Mouse (Mus musculus) forebrain, postnatal 0 days (tissue): ENCODE data around the gene Sfpq. TPM values are rescaled to one million over a fixed set of nuclear protein-coding genes. Genes with fewer than 3 reads are reported as not detected.
A peak's percentile ranks its signal among the peaks of the same experiment; 100 is the strongest.
"Not testable (repeated sequence)": the region's sequence is repeated elsewhere in the genome, so short reads cannot be mapped to it uniquely, and the experiment has no call there.

Experiments used
- ATAC-seq: fragments of 200-750 bp; cut with Nextera tagmentation; 2 replicates; pipeline ENCODE4 v1.8.0; 2017; ENCODE audit warnings: mild to moderate bottlenecking, moderate library complexity
- DNase-seq: peaks from one replicate; pipeline ENCODE4 v3.0.0-alpha.2; 2015
- H3K27ac ChIP-seq: fragments of 300-500 bp; sonication (generic); 2 replicates; pipeline ENCODE4 v1.5.1; 2014; ENCODE audit warnings: low read depth, mild to moderate bottlenecking, antibody characterized with exemption, low read length, moderate library complexity, mixed read lengths
- H3K27me3 ChIP-seq: fragments of 300-500 bp; sonication (generic); 2 replicates; pipeline ENCODE4 v1.6.1; 2014; ENCODE audit warnings: mild to moderate bottlenecking, low read length, mixed read lengths; ENCODE audit not compliant: insufficient read depth
- H3K36me3 ChIP-seq: fragments of 300-500 bp; sonication (generic); 2 replicates; pipeline ENCODE4 v1.6.1; 2014; ENCODE audit warnings: mild to moderate bottlenecking, moderate library complexity; ENCODE audit not compliant: insufficient read depth
- H3K4me1 ChIP-seq: fragments of 300-500 bp; sonication (generic); 2 replicates; pipeline ENCODE4 v1.6.1; 2014; ENCODE audit warnings: antibody characterized with exemption; ENCODE audit not compliant: insufficient read depth
- H3K4me2 ChIP-seq: fragments of 300-500 bp; sonication (generic); 2 replicates; pipeline ENCODE4 v1.6.1; 2014; ENCODE audit warnings: low read depth, mild to moderate bottlenecking, moderate library complexity
- H3K4me3 ChIP-seq: fragments of 300-500 bp; sonication (generic); 2 replicates; pipeline ENCODE4 v1.5.1; 2014; ENCODE audit warnings: low read depth, low read length, mixed read lengths
- H3K9ac ChIP-seq: fragments of 300-500 bp; sonication (generic); 2 replicates; pipeline ENCODE4 v1.6.1; 2014; ENCODE audit warnings: mild to moderate bottlenecking
- H3K9me3 ChIP-seq: fragments of 300-500 bp; sonication (generic); 2 replicates; pipeline ENCODE4 v1.6.1; 2016; ENCODE audit warnings: low read length
- CTCF ChIP-seq: sonication (generic); IDR thresholded peaks from 2 replicates; pipeline ENCODE4 v1.5.1; 2016; ENCODE audit warnings: antibody characterized with exemption, control low read depth, low read depth
- whole genome bisulfite sequencing: fragments of 180-500 bp; shearing (Covaris S2); extraction: QIAGEN DNeasy Blood & Tissue Kit; methylation state at CpG from one replicate; pipeline ENCODE4 v1.1.7; 2014; 5-methylcytosine and 5-hydroxymethylcytosine counted together
- polyA plus RNA-seq: library from polyadenylated mRNA; unstranded; fragments of >200 nt; fragmentation: Nextera tagmentation; extraction: Ambion mirVana; gene quantifications from 2 replicates; pipeline ENCODE4 v1.2.1, GENCODE M21; 2015
- total RNA-seq: library from RNA; depleted of rRNA; stranded (reverse); fragments of >200 nt; gene quantifications from 2 replicates; pipeline ENCODE4 v1.2.3, GENCODE M21; 2014

The Sfpq gene
- total and polyA plus RNA-seq, 2 experiments from 2014 or later: 71.1 to 284 TPM

DNA sequence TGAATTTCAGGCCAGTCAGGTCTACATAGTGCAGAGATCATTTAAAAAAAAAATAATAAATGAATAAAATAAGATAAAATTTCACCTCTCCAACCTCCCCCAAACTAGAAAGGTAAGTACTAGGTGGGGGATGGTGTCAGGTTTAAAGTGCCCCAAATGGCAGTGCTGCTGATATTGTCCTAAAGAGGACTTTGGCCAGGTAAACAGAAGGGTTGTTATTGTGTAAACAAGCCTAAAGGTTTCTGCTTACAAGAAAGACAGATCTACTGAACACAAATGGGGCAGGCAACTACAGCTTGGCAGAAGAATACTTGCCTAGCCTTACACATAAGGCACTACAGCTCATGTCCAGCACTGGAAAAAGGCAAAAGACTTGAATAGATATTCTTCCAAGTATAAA lies 30.6 kb upstream of the Sfpq start:
- Histone ChIP-seq H3K9me3 (no peaks in the 10 kb centered on the region), H3K4me3 (no peak overlapping the region), H3K4me2 (no peak overlapping the region), H3K27me3 (no peaks in the 10 kb centered on the region), H3K9ac (no peak overlapping the region), H3K27ac (no peak overlapping the region), H3K4me1 (no peaks in the 10 kb centered on the region), H3K36me3 (no peaks in the 10 kb centered on the region)
- TF ChIP-seq CTCF: no peak
- DNase-seq (no peak), ATAC-seq (no peak)

DNA sequence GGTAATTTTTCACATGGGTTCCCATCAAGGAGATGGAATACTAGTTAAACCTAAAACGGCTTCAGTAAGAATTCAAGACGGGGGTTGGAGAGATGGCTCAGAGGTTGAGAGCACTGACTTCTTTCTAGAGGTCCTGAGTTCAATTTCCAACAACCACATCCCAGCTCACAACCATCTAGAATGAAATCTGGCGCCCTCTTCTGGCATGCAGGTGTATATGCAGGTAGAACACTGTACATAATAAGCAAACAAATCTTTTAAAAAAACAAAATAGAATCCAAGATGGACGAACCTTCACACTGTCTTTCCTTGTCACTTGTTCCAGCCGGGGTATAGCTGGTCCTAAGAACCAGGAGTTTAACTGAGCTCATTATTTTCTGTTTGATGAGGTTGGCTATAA lies 28.8 kb upstream of the Sfpq start:
- Histone ChIP-seq H3K9me3 (no peaks in the 10 kb centered on the region), H3K27ac (no peak overlapping the region), H3K36me3 (no peaks in the 10 kb centered on the region), H3K4me3 (no peak overlapping the region), H3K4me2 (no peak overlapping the region), H3K27me3 (no peaks in the 10 kb centered on the region), H3K9ac (no peak overlapping the region), H3K4me1 (no peaks in the 10 kb centered on the region)
- 66% methylated on average over 5 of the region's 5 CpGs for WGBS
- DNase-seq (no peak), ATAC-seq (no peak)
- peak; percentile 23; the same call in 1 of the 2 replicates for TF ChIP-seq CTCF

DNA sequence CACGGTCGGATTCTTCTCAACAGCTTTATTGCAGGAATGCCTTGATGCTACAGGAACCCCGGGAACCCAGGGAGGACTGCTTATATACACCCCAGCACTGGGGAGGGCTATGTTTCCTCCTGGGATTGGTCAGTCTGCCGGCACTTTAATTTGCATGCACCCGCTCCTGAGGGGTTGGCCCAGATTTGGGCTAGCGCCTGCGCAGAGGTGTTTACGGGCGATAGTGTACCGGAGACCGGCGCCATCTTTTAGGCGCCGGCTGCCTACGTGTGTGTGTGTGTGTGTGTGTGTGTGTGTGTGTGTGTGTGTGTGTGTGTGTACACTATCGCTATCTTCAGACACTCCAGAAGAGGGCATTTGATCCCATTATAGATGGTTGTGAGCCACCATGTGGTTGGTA lies 21.8 kb upstream of the Sfpq start:
- H3K9me3 ChIP-seq, H3K27me3 ChIP-seq, H3K4me2 ChIP-seq, H3K4me3 ChIP-seq, H3K27ac ChIP-seq, H3K4me1 ChIP-seq, DNase-seq, ATAC-seq, H3K36me3 ChIP-seq, H3K9ac ChIP-seq: not testable (repeated sequence)
- 97% methylated on average over 16 of the region's 16 CpGs for WGBS

DNA sequence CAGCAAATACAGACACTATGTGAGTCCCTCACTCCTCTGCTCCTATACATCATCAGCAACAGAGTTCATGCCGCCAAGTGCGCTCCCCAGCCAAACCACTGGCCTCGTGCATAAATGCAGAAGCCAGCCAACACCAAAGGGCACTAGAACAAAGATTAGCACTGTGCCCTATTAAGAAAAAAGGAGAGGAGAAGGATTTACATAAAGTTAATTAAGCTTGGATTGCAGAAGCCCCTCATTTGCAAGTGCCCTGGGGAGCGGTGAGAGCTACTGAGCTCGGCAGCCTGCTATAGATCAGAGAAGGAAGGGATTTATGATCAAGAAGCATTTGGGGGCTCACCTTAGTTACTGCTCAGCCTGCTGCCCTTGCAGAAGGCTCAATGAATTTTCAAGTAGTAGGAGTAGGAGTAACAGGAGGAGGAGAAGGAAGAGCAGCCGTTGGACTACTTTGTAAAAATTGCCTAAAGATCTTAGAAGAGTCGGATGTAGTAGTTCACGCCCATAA lies 20.5 kb upstream of the Sfpq start:
- no peaks in the 10 kb centered on the region for H3K9me3 ChIP-seq
- H3K27ac ChIP-seq: no peak overlapping the region
- H3K4me3 ChIP-seq: no peak overlapping the region
- WGBS: 20% methylated on average over 8 of the region's 8 CpGs
- no peak for DNase-seq
- no peak for TF ChIP-seq CTCF
- H3K27me3 ChIP-seq: no peaks in the 10 kb centered on the region
- no peak overlapping the region for H3K4me2 ChIP-seq
- no peak overlapping the region for H3K9ac ChIP-seq
- ATAC-seq: no peak
- no peaks in the 10 kb centered on the region for H3K36me3 ChIP-seq
- peaks cover 7% of the 10 kb centered on the region; the same call in 1 of the 2 replicates for H3K4me1 ChIP-seq

DNA sequence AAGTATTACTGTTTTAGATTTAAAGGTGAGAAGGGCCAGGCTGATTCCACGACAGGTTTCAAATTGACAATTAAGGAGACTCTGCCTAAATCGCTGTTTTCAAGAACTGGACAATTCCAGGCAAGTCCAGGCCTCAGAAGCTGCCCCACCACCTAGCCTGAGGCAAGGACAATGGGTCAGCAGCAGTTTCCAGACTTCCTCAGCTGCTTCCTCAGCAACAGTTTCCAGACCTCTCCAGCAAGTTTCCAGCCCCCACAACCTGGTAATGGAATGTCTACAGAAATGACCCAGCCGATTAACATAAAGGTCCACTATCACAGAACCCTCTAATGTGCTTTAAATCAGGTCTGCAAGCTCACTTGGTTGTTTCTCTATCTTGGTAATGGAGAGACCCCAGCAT lies 16.7 kb upstream of the Sfpq start:
- Histone ChIP-seq H3K4me1 (peaks cover 7% of the 10 kb centered on the region; the same call in 1 of the 2 replicates), H3K27ac (no peak overlapping the region), H3K9ac (no peak overlapping the region), H3K9me3 (no peaks in the 10 kb centered on the region), H3K27me3 (no peaks in the 10 kb centered on the region), H3K4me3 (no peak overlapping the region), H3K4me2 (no peak overlapping the region), H3K36me3 (no peaks in the 10 kb centered on the region)
- 73% methylated on average over 3 of the region's 3 CpGs for WGBS
- TF ChIP-seq CTCF: no peak
- ATAC-seq (no peak), DNase-seq (no peak)

DNA sequence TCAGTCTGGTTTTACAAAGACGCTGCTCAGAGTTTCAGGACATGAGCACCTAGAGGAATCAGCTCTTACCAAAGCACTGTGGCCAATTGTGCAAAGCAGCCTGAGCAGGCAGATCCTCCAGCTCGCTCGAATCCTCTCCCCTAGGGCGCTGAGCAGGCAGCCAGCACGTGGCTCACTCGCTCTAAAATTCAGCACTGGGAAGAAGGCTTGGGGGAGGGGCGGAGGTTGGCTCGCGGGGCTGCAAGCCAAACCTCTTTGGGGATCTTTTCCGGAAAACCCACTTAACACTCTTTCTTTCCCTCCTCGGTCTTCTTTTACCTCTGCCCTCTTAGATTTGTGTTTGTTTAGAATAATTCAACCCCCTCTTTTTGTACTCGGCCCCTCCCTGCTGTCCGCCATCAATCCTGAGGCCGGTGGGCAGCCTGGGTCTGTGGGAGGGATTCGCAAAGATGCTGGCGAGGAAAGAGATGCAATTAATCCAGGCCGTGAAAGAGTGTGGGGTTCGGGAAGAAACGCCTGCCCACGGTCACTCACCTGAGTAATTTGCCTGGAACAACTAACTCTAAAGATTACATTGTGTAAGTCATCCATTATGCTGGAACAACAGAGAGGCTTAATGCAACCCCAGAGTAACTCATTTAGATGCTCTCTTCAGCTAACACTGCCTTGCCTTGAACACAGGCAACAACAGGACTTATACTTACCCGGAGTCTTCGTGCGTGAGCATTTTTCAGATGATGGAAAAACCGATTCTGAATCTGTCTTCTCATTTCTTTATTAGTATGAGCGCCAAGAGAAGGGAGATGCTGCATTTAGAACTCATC lies 15.8 kb upstream of the Sfpq start:
- 8% methylated on average over 25 of the region's 25 CpGs for WGBS
- peak; percentile 95 for ATAC-seq
- DNase-seq: peak; percentile 86
- Histone ChIP-seq H3K4me3 (peak overlapping the region; percentile 30), H3K27ac (peak overlapping the region; percentile 83), H3K9ac (peak overlapping the region; percentile 63), H3K36me3 (no peaks in the 10 kb centered on the region), H3K4me1 (peaks cover 7% of the 10 kb centered on the region; the same call in 1 of the 2 replicates), H3K9me3 (no peaks in the 10 kb centered on the region), H3K4me2 (peak overlapping the region; percentile 63), H3K27me3 (no peaks in the 10 kb centered on the region)
- TF ChIP-seq CTCF: no peak

DNA sequence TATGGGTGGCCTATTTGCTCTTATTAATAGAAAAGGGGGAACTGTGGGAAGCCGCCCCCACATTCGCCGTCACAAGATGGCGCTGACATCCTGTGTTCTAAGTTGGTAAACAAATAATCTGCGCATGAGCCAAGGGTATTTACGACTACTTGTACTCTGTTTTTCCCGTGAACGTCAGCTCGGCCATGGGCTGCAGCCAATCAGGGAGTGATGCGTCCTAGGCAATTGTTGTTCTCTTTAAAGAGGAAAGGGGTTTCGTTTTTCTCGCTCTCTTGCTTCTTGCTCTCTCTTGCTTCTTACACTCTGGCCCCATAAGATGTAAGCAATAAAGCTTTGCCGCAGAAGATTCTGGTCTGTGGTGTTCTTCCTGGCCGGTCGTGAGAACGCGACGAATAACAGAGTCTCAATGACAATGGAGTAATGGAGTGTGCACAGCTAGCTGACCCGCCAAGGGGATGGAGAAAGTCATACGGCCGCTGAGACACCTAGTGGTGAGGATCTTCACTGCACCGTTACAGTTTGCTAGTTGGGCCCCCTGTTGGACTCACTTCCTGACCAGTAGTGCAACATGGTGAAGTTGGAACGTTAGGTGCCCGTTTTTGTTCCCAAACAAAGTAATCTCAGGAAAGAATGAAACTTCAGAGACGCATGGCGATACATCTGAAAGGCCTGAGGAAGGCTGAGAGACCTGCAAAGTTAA lies 5.7 kb upstream of the Sfpq start:
- H3K9me3 ChIP-seq, H3K36me3 ChIP-seq, H3K4me1 ChIP-seq, H3K27me3 ChIP-seq, H3K9ac ChIP-seq, H3K27ac ChIP-seq: not testable (repeated sequence)
- peak; percentile 93 for TF ChIP-seq CTCF
- Histone ChIP-seq H3K4me3 (peak overlapping the region; percentile 34), H3K4me2 (peak overlapping the region; percentile 34)
- WGBS: 10% methylated on average over 14 of the region's 26 CpGs
- peak; percentile 96 for ATAC-seq
- DNase-seq: peak; percentile 90
